In genomic region chr4:128729033-128729708, GRCm38 (mm10) we compare ENCODE assay signal across 9 mouse cellular contexts. TPM values are rescaled to one million over a fixed set of nuclear protein-coding genes. Genes with fewer than 3 reads are reported as not detected.
A peak's percentile ranks its signal among the peaks of the same experiment; 100 is the strongest.
DNase-seq lines count a peak whose midpoint lies in the region; ATAC-seq and TF ChIP-seq lines count a peak whose summit lies in the region.
"Had no signal": no experiment of that assay in that cellular context is flagged by ENCODE, and none has a peak within 500 bp of the region (broad histone marks: within the 10 kb centered on the region; RNA-seq: fewer than 3 reads in every experiment).

No protein-coding gene starts in this region.

- no peak for ATAC-seq in cerebellum, adult (ENCODE audit: insufficient number of reproducible peaks, low FRiP score, low TSS enrichment)
- ATAC-seq in G1E (ENCODE audit: extremely low read depth, insufficient number of reproducible peaks, low FRiP score, poor library complexity, severe bottlenecking): no peak
- peak; percentile 40 for ATAC-seq in forebrain, postnatal 0 days
- no peak for ATAC-seq in liver, postnatal 0 days

- no peaks in the 10 kb centered on the region for H3K9me3 ChIP-seq in G1E (replicated peaks)
- H3K9me3 ChIP-seq in forebrain, postnatal 0 days (ENCODE audit: low read length): no peaks in the 10 kb centered on the region
- no peaks in the 10 kb centered on the region for H3K9me3 ChIP-seq in liver, postnatal 0 days (ENCODE audit: low read length)

- peaks cover 42% of the 10 kb centered on the region for H3K36me3 ChIP-seq in G1E (replicated peaks)
- H3K36me3 ChIP-seq in forebrain, postnatal 0 days (ENCODE audit: insufficient read depth): 0 out of 2 replicates have a peak, but pooled peaks cover 7% of the 10 kb centered on the region
- no peaks in the 10 kb centered on the region; the same call in 1 of the 2 replicates for H3K36me3 ChIP-seq in liver, postnatal 0 days (replicated peaks; ENCODE audit: insufficient read depth, low read length)

- peaks cover 30% of the 10 kb centered on the region for H3K4me1 ChIP-seq in cerebellum, adult 2 months (ENCODE audit: control insufficient read depth, insufficient read depth, low read length)
- peaks cover 47% of the 10 kb centered on the region for H3K4me1 ChIP-seq in G1E (ENCODE audit: insufficient read depth, low read depth, low read length)
- peaks cover 41% of the 10 kb centered on the region for H3K4me1 ChIP-seq in forebrain, postnatal 0 days (ENCODE audit: insufficient read depth)
- H3K4me1 ChIP-seq in liver, postnatal 0 days (ENCODE audit: insufficient read depth): peaks cover 42% of the 10 kb centered on the region

- no peak for TF ChIP-seq CTCF in cerebellum, adult 2 months (IDR thresholded peaks at IDR 0.05; ENCODE audit: borderline replicate concordance, insufficient read depth, low read depth, low read length)
- TF ChIP-seq CTCF in G1E (IDR thresholded peaks at IDR 0.05; ENCODE audit: low read depth, low read length): no peak
- no peak for TF ChIP-seq CTCF in forebrain, postnatal 0 days (IDR thresholded peaks at IDR 0.05; ENCODE audit: low read depth)
- TF ChIP-seq CTCF in liver, postnatal 0 days (IDR thresholded peaks at IDR 0.05; ENCODE audit: low read depth): no peak

- no peak for TF ChIP-seq EP300 in liver, postnatal 0 days (IDR thresholded peaks at IDR 0.05; ENCODE audit: low read depth)

- no peak for TF ChIP-seq POLR2A in cerebellum, adult 2 months (IDR thresholded peaks at IDR 0.05; ENCODE audit: borderline replicate concordance, insufficient read depth, low read length)

- peak; percentile 74 to 82 for DNase-seq in cerebellum, adult 2 months
- DNase-seq in G1E (ENCODE audit: low spot score): no peak
- DNase-seq in forebrain, postnatal 0 days: no peak
- no peak for DNase-seq in liver, postnatal 0 days
- no peak for DNase-seq in retina, postnatal 1 day
- DNase-seq in gastrocnemius, postnatal 36 days: no peak
- no peak for DNase-seq in ovary, postnatal 10 days (ENCODE audit: low spot score)

- intact Hi-C loops in gastrocnemius, postnatal 36 days (cut with DNase I): no loop called here

- WGBS in cerebellum, adult 2 months: 1% methylated on average over 15 of the region's 15 CpGs
- 5% methylated on average over 15 of the region's 15 CpGs for WGBS in forebrain, postnatal 0 days
- 24% methylated on average over 15 of the region's 15 CpGs for WGBS in liver, postnatal 0 days (ENCODE audit: insufficient replicate concordance)

- peak overlapping the region; percentile 85 for H3K4me2 ChIP-seq in forebrain, postnatal 0 days (ENCODE audit: low read depth)
- peak overlapping the region; percentile 72 for H3K4me2 ChIP-seq in liver, postnatal 0 days (ENCODE audit: low read depth, low read length)

- no peaks in the 10 kb centered on the region for H3K27me3 ChIP-seq in cerebellum, adult 2 months (ENCODE audit: control insufficient read depth, insufficient read depth, low read length)
- peaks cover 3% of the 10 kb centered on the region for H3K27me3 ChIP-seq in G1E (ENCODE audit: insufficient read depth, low read length)
- H3K27me3 ChIP-seq in forebrain, postnatal 0 days (ENCODE audit: insufficient read depth, low read length): no peaks in the 10 kb centered on the region
- no peaks in the 10 kb centered on the region for H3K27me3 ChIP-seq in liver, postnatal 0 days (ENCODE audit: insufficient read depth, low read length)

- peak overlapping the region; percentile 98 for H3K9ac ChIP-seq in forebrain, postnatal 0 days
- H3K9ac ChIP-seq in liver, postnatal 0 days (replicated peaks): peak overlapping the region; percentile 92

- peak overlapping the region; percentile 76 for H3K4me3 ChIP-seq in cerebellum, adult 2 months (replicated peaks; ENCODE audit: insufficient read depth, low read depth, low read length)
- peak overlapping the region; percentile 79; the same call in 1 of the 2 replicates for H3K4me3 ChIP-seq in G1E (ENCODE audit: low read depth, low read length)
- peak overlapping the region; percentile 99 for H3K4me3 ChIP-seq in forebrain, postnatal 0 days (ENCODE audit: low read depth, low read length)
- H3K4me3 ChIP-seq in liver, postnatal 0 days (ENCODE audit: low read depth, low read length): peak overlapping the region; percentile 75

- H3K27ac ChIP-seq in cerebellum, adult 2 months (ENCODE audit: insufficient read depth, low read length): peak overlapping the region; percentile 83
- peak overlapping the region; percentile 97 for H3K27ac ChIP-seq in forebrain, postnatal 0 days (ENCODE audit: low read depth, low read length)
- peak overlapping the region; percentile 87 for H3K27ac ChIP-seq in liver, postnatal 0 days (ENCODE audit: low read depth)

RNA-seq across cellular contexts. Expression of gene A3galt2, which starts 26.0 kb away (rescaled TPM):
- polyA plus RNA-seq in cerebellum, adult 2 months (2012; rRNA removed): 1.9 and 2.4 TPM in 2 replicates
- total RNA-seq in G1E (2014; fragmentation: Nextera tagmentation) (not detected in 2 replicates), G1E (2017) (0.12 and 0.16 TPM in 2 replicates)
- polyA plus RNA-seq in G1E (2012): not detected in 2 replicates
- total RNA-seq in forebrain, postnatal 0 days (2014; rRNA removed): 0.52 and 0.92 TPM in 2 replicates
- 0.05 and 0.16 TPM in 2 replicates for polyA plus RNA-seq in forebrain, postnatal 0 days (2015; fragmentation: Nextera tagmentation; extraction: Ambion mirVana)
- polyA plus RNA-seq in liver, postnatal 0 days (2015; fragmentation: Nextera tagmentation; extraction: Ambion mirVana): not detected in 2 replicates
- total RNA-seq in gastrocnemius, postnatal 36 days (2021): under 1 TPM; 0.10 to 0.20 TPM
- total RNA-seq: hematopoietic stem cell, adult 5-6 weeks had no signal

Comparison
In these comparisons a context has a peak if more than half of its experiments do, and no peak if none do; other contexts are left out.
1. DNase-seq: peak in cerebellum, adult 2 months (2 of 2); none in G1E (single experiment), forebrain, postnatal 0 days (single experiment), liver, postnatal 0 days (single experiment), retina, postnatal 1 day (single experiment), gastrocnemius, postnatal 36 days (0 of 2) and ovary, postnatal 10 days (single experiment).
2. Peak in every context shown above with its lines, with median percentiles within 50 percentile points of each other: H3K27ac ChIP-seq and H3K4me3 ChIP-seq.